Mouse (Mus musculus) kidney, postnatal 0 days (tissue): ENCODE data around the gene Ankrd13c. TPM values are rescaled to one million over a fixed set of nuclear protein-coding genes. Genes with fewer than 3 reads are reported as not detected.

ENCODE experiments used
- ATAC-seq: fragments of 200-750 bp; cut with Nextera tagmentation; replicated peaks from 2 replicates; pipeline ENCODE4 v1.8.0; 2017; ENCODE audit warnings: low read depth, moderate number of reproducible peaks, moderate TSS enrichment, moderate library complexity; ENCODE audit not compliant: low FRiP score
- DNase-seq: peaks from one replicate; pipeline ENCODE4 v3.0.0-alpha.2; 2016; ENCODE audit warnings: low spot score
- H3K27ac ChIP-seq: fragments of 300-500 bp; sonication (generic); 2 replicates; pipeline ENCODE4 v1.5.1; 2014; ENCODE audit warnings: mild to moderate bottlenecking
- H3K27me3 ChIP-seq: fragments of 300-500 bp; sonication (generic); 2 replicates; pipeline ENCODE4 v1.6.1; 2014; ENCODE audit warnings: low read length, mixed read lengths; ENCODE audit not compliant: insufficient read depth
- H3K36me3 ChIP-seq: fragments of 300-500 bp; sonication (generic); 2 replicates; pipeline ENCODE4 v1.6.1; 2014; ENCODE audit warnings: low read length, mixed read lengths; ENCODE audit not compliant: insufficient read depth
- H3K4me1 ChIP-seq: fragments of 300-500 bp; sonication (generic); replicated peaks from 2 replicates; pipeline ENCODE4 v1.6.1; 2014; ENCODE audit warnings: antibody characterized with exemption, low read length, mixed read lengths; ENCODE audit not compliant: insufficient read depth
- H3K4me2 ChIP-seq: fragments of 300-500 bp; sonication (generic); 2 replicates; pipeline ENCODE4 v1.6.1; 2014; ENCODE audit warnings: mild to moderate bottlenecking, low read length, moderate library complexity, mixed read lengths
- H3K4me3 ChIP-seq: fragments of 300-500 bp; sonication (generic); replicated peaks from 2 replicates; pipeline ENCODE4 v1.5.1; 2014; ENCODE audit warnings: low read depth, low read length
- H3K9ac ChIP-seq: fragments of 300-500 bp; sonication (generic); 2 replicates; pipeline ENCODE4 v1.6.1; 2014; ENCODE audit warnings: low read depth, low read length
- H3K9me3 ChIP-seq: fragments of 300-500 bp; sonication (generic); replicated peaks from 2 replicates; pipeline ENCODE4 v1.6.1; 2016; ENCODE audit warnings: low read length, inconsistent platforms, mixed read lengths
- CTCF ChIP-seq: IDR thresholded peaks from 2 replicates; pipeline ENCODE4 v1.5.1; 2016; ENCODE audit warnings: antibody characterized with exemption, low read depth, mild to moderate bottlenecking, moderate library complexity
- WGBS: fragments of 180-500 bp; shearing (Covaris S2); extraction: QIAGEN DNeasy Blood & Tissue Kit; methylation state at CpG from one replicate; pipeline ENCODE4 v1.1.7; 2014; 5-methylcytosine and 5-hydroxymethylcytosine counted together
- polyA plus RNA-seq: library from polyadenylated mRNA; unstranded; fragments of >200 nt; fragmentation: Nextera tagmentation; extraction: Ambion mirVana; gene quantifications from 2 replicates; pipeline ENCODE4 v1.2.1, GENCODE M21; 2015

Gene Ankrd13c
- polyA plus RNA-seq, 1 experiment from 2014 or later, result 31.9 TPM

DNA sequence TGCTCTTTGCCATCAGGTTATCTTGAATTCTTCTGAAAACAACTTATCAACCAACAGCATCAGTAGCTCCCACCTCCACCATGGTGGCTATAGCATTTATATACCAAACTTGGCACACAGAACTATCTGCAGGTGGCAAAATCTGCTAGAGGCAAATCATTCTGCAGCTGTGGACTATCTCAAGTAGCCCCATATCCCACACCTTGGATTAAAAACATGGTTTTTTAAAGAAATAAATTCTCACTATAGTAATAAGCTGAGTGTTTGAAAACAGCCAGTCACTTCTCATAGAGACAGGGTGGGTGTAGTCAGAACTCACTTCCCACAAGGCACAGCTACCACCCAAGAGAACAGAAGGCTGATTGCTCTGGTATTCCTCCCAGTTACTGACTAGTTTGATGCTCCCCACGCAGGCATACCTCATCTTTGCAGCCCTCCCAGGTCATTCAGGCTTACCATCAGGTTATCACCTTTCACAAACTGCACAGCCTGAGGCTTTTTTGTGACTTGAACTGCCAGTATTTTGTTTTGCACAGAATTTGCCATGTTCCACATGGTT, 62.8 kb downstream of the Ankrd13c start:
- Histone ChIP-seq H3K9me3 (no peaks in the 10 kb centered on the region), H3K9ac (no peak overlapping the region), H3K4me2 (no peak overlapping the region), H3K4me3 (no peak overlapping the region), H3K36me3 (peaks cover 37% of the 10 kb centered on the region), H3K27ac (no peak overlapping the region), H3K4me1 (no peaks in the 10 kb centered on the region), H3K27me3 (no peaks in the 10 kb centered on the region)
- ATAC-seq, result 0 out of 2 replicates have a peak, but pooled peaks have one; percentile 15
- no peak for TF ChIP-seq CTCF
- DNase-seq, result no peak
- whole genome bisulfite sequencing, result 18% methylated on average over 1 of the region's 1 CpGs

DNA sequence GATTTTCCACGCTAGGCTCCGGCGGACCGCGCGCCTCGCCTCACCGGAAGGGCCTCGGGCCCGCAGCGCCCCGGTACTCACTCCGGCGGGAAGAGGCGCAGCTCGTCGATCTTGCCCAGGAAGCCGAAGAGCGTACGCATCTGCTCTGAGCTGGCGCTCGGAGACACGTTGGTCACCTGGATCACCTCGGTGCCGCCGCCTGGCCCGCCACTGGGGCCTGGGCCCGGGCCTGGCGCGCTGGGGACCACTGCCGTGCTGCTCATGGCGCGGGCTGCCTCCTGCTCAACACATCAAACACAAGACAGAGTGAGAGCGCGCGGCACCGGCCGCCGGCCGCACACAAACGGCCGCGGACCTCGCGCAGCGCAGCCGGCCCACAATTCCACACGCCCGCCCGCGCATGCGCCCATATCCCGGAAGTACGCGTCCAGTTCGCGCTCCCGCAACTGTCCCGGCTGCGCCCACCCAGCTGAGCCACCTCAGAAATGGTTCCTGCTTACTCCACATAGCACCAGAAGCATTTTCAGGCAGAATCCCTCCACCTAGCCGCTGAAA, 84.4 kb downstream of the Ankrd13c start:
- Histone ChIP-seq H3K9me3 (no peaks in the 10 kb centered on the region), H3K9ac (peak overlapping the region; percentile 93), H3K4me3 (peak overlapping the region; percentile 75), H3K27ac (peak overlapping the region; percentile 97), H3K4me1 (0 out of 2 replicates have a peak, but pooled peaks cover 5% of the 10 kb centered on the region), H3K4me2 (peak overlapping the region; percentile 75), H3K36me3 (0 out of 2 replicates have a peak, but pooled peaks cover 2% of the 10 kb centered on the region), H3K27me3 (no peaks in the 10 kb centered on the region)
- peak; percentile 93 for ATAC-seq
- peak; percentile 95 for DNase-seq
- no peak; the same call in 1 of the 2 replicates for TF ChIP-seq CTCF
- under 1% methylated on average over 61 of the region's 61 CpGs for WGBS

DNA sequence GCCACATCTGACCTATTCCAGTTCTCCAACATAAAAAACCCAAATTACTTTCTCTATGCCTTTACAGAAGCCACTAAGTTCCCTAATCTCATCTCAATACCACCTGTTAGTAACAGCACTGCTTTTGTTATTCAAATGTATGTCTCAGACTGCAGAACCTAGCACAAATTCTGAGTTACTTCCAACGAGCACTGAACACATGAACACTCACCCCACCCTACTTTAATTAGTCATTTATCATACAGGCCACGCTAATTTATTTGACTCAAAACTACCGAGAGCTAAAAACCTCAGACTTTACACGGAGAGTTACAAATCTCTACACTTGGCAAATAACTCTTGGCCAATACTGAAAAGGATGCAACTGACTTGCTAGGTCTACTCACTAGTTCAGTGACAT, 85.1 kb downstream of the Ankrd13c start:
- H3K4me3 ChIP-seq, result peak overlapping the region; percentile 75
- H3K27me3 ChIP-seq, result no peaks in the 10 kb centered on the region
- no peaks in the 10 kb centered on the region for H3K36me3 ChIP-seq
- peak overlapping the region; percentile 93 for H3K9ac ChIP-seq
- WGBS, result 5% methylated on average over 4 of the region's 4 CpGs
- no peak for ATAC-seq
- H3K9me3 ChIP-seq, result no peaks in the 10 kb centered on the region
- no peak for TF ChIP-seq CTCF
- H3K4me1 ChIP-seq, result 0 out of 2 replicates have a peak, but pooled peaks cover 5% of the 10 kb centered on the region
- DNase-seq, result peak; percentile 3
- H3K4me2 ChIP-seq, result peak overlapping the region; percentile 75
- H3K27ac ChIP-seq, result peak overlapping the region; percentile 97

DNA sequence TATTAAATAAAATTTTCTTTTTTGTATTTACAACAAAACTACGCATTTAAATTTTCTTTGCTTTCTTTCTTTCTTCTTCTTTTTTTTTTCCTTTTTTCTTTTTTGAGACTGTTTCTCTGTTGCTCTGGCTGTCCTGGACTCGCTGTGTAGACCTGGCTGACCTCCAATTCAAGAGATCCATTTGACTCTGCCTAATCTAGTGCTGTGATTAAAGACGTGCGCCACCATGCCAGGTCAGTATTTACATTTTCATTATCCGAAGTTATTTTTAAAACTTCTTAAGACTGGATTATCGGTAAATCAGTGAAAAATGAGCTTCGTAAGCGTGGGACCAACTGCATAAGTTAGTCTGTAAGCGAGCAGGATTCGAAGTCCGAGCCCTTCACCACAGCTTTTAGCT, 88.8 kb downstream of the Ankrd13c start:
- Histone ChIP-seq H3K36me3 (no peaks in the 10 kb centered on the region), H3K27me3 (no peaks in the 10 kb centered on the region), H3K4me1 (0 out of 2 replicates have a peak, but pooled peaks cover 5% of the 10 kb centered on the region), H3K27ac (peak overlapping the region; percentile 87), H3K4me2 (peak overlapping the region; percentile 64), H3K4me3 (peak overlapping the region; percentile 80), H3K9me3 (no peaks in the 10 kb centered on the region), H3K9ac (peak overlapping the region; percentile 83)
- under 1% methylated on average over 11 of the region's 11 CpGs for WGBS
- peak; percentile 21 for DNase-seq
- no peak for TF ChIP-seq CTCF
- no peak for ATAC-seq

DNA sequence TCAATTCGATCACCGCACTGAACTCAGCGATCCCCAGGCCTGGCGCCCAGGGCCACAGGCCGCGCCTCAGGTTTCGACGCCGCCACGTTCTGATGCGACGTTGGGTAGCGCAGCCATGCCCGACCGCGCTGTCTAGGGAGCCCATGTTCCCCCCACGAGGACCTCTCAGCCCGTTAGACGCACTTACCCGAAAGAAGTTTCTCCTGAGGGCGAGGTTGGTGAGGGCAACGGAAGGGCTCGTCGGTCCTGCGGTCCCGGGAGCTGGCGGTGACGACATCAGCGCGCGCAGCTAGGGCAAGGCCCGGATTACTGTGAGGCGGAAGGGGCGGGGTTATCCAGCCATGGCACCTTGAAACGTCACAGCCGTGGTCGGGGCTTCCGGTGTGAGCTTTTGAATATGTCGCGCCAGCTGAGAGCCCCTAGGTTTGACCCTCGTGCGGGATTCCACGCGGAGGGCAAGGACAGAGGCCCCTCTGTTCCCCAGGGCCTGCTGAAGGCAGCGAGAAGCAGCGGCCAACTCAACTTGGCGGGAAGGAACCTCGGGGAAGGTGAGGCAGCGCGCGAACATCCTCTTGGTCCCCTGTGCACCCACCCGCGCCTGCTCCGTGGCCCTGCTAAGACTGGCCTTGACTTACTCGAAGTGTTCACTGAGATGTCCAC, 89.4 kb downstream of the Ankrd13c start, which contains the start of the genes Srsf11 and Lrrc40:
Gene Srsf11, minus strand, starts transcription at position 311 of the 660 bp plus-strand sequence.
Gene Lrrc40, plus strand, starts transcription at position 334 of the 660 bp plus-strand sequence.
- Histone ChIP-seq H3K27me3 (no peaks in the 10 kb centered on the region), H3K9me3 (no peaks in the 10 kb centered on the region), H3K4me2 (peak within 1 kb of the TSS; percentile 64), H3K27ac (peak within 1 kb of the TSS; percentile 87), H3K4me1 (0 out of 2 replicates have a peak, but pooled peaks cover 5% of the 10 kb centered on the region), H3K36me3 (no peaks in the 10 kb centered on the region), H3K9ac (peak within 1 kb of the TSS; percentile 83), H3K4me3 (peak within 1 kb of the TSS; percentile 80)
- under 1% methylated on average over 55 of the region's 55 CpGs for WGBS
- no peak for TF ChIP-seq CTCF
- ATAC-seq, result peak; percentile 97
- DNase-seq, result peak; percentile 97

GRCm38 (mm10) chr3:158038106-158038505, 91.1 kb downstream of the Ankrd13c start:
- no peak overlapping the region for H3K27ac ChIP-seq
- H3K36me3 ChIP-seq, result no peaks in the 10 kb centered on the region
- H3K4me2 ChIP-seq, result no peak overlapping the region
- H3K27me3 ChIP-seq, result no peaks in the 10 kb centered on the region
- WGBS, result 78% methylated on average over 3 of the region's 3 CpGs
- H3K9me3 ChIP-seq, result no peaks in the 10 kb centered on the region
- ATAC-seq, result no peak
- no peak overlapping the region for H3K4me3 ChIP-seq
- H3K9ac ChIP-seq, result no peak overlapping the region
- DNase-seq, result no peak
- no peak for TF ChIP-seq CTCF
- H3K4me1 ChIP-seq, result 0 out of 2 replicates have a peak, but pooled peaks cover 5% of the 10 kb centered on the region
